Mouse (Mus musculus): ENCODE data around the gene P3h4. TPM values are rescaled to one million over a fixed set of nuclear protein-coding genes. Genes with fewer than 3 reads are reported as not detected.

The P3h4 gene
- polyA plus RNA-seq (2021) = 29.1 TPM

- ATAC-seq (peak; percentile 75), DNase-seq (ENCODE audit: low read depth, low spot score) (no peak)
- ChIA-PET CTCF (interaction anchor here (0.6 to 1.1 kb wide), 3 partner anchors 18 to 120 kb away, joined by 3 read pairs; no protein-coding TSS in a partner anchor), POLR2A (interaction anchor here (0.9 to 1.7 kb wide), 2 partner anchors 15 to 17 kb away, joined by 3 to 6 read pairs; partner anchors contain the start of gene Jup)
- TF ChIP-seq CTCF (IDR thresholded peaks at IDR 0.05) = peak; percentile 99
- in situ Hi-C loops (cut with MboI; ENCODE audit: low pct_unique_long_range_greater_than_20kb) = no loop called here
- H3K27me3 ChIP-seq = no peaks in the 10 kb centered on the region
Observed at GRCm38 (mm10) chr11:100414021-100414913, at the start of gene P3h4. P3h4 (minus strand) TSS chr11:100414836.

- TF ChIP-seq CTCF (IDR thresholded peaks at IDR 0.05) = no peak
- ATAC-seq (no peak), DNase-seq (ENCODE audit: low read depth, low spot score) (no peak)
- in situ Hi-C loops (cut with MboI; ENCODE audit: low pct_unique_long_range_greater_than_20kb) = no loop called here
- ChIA-PET POLR2A (no interaction called here), CTCF (no interaction called here)
- H3K27me3 ChIP-seq = no peaks in the 10 kb centered on the region
Observed at GRCm38 (mm10) chr11:100462699-100463098, 48.1 kb upstream of the P3h4 start.

- in situ Hi-C loops (cut with MboI; ENCODE audit: low pct_unique_long_range_greater_than_20kb) = no loop called here
- ATAC-seq = no peak
- CTCF ChIA-PET = interaction anchor here (1.4 to 2.0 kb wide), 2 partner anchors 12 to 15 kb away, joined by 3 to 7 read pairs; partner anchors contain the start of gene Klhl11
- POLR2A ChIA-PET = no interaction called here
- no peak for DNase-seq (ENCODE audit: low read depth, low spot score)
- no peak for TF ChIP-seq CTCF (IDR thresholded peaks at IDR 0.05)
- H3K27me3 ChIP-seq = no peaks in the 10 kb centered on the region
Observed at GRCm38 (mm10) chr11:100457711-100458110, 43.1 kb upstream of the P3h4 start.

- no peaks in the 10 kb centered on the region for H3K27me3 ChIP-seq
- ATAC-seq = no peak
- ChIA-PET CTCF (interaction anchor here (1.1 to 2.0 kb wide), 4 partner anchors 12 to 32 kb away, joined by 3 to 7 read pairs (median 4); partner anchors contain the start of gene Klhl11), POLR2A (no interaction called here)
- no peak for DNase-seq (ENCODE audit: low read depth, low spot score)
- in situ Hi-C loops (cut with MboI; ENCODE audit: low pct_unique_long_range_greater_than_20kb) = no loop called here
- TF ChIP-seq CTCF (IDR thresholded peaks at IDR 0.05) = no peak
Observed at GRCm38 (mm10) chr11:100457247-100457646, 42.6 kb upstream of the P3h4 start.

GRCm38 (mm10) chr11:100442625-100443024, 28.0 kb upstream of the P3h4 start:
- in situ Hi-C loops (cut with MboI; ENCODE audit: low pct_unique_long_range_greater_than_20kb) = no loop called here
- ATAC-seq (no peak), DNase-seq (ENCODE audit: low read depth, low spot score) (no peak)
- no peaks in the 10 kb centered on the region for H3K27me3 ChIP-seq
- no peak for TF ChIP-seq CTCF (IDR thresholded peaks at IDR 0.05)
- ChIA-PET CTCF (no interaction called here), POLR2A (no interaction called here)

GRCm38 (mm10) chr11:100441797-100442196, 27.2 kb upstream of the P3h4 start, which contains the start of the genes Nt5c3b and Klhl10:
Nt5c3b (minus strand) TSS chr11:100441808.
Klhl10 (plus strand) TSS chr11:100441917.
- no peak for TF ChIP-seq CTCF (IDR thresholded peaks at IDR 0.05)
- ChIA-PET CTCF (no interaction called here), POLR2A (interaction anchor here (1.3 kb wide), 1 partner anchor 30 kb away, joined by 5 read pairs; the partner anchor contains the start of gene Klhl11)
- in situ Hi-C loops (cut with MboI; ENCODE audit: low pct_unique_long_range_greater_than_20kb) = no loop called here
- no peak for DNase-seq (ENCODE audit: low read depth, low spot score)
- no peaks in the 10 kb centered on the region for H3K27me3 ChIP-seq
- ATAC-seq = no peak

GRCm38 (mm10) chr11:100440691-100441522, 26.3 kb upstream of the P3h4 start:
- DNase-seq (ENCODE audit: low read depth, low spot score) (no peak), ATAC-seq (peak; percentile 38)
- no peaks in the 10 kb centered on the region for H3K27me3 ChIP-seq
- POLR2A ChIA-PET = interaction anchor here (1.3 kb wide), 1 partner anchor 31 kb away, joined by 5 read pairs; the partner anchor contains the start of gene Klhl11
- TF ChIP-seq CTCF (IDR thresholded peaks at IDR 0.05) = no peak
- CTCF ChIA-PET = no interaction called here
- in situ Hi-C loops (cut with MboI; ENCODE audit: low pct_unique_long_range_greater_than_20kb) = no loop called here

GRCm38 (mm10) chr11:100437901-100438300, 23.3 kb upstream of the P3h4 start:
- no peak for ATAC-seq
- ChIA-PET POLR2A (no interaction called here), CTCF (interaction anchor here (0.7 to 2.6 kb wide), 3 partner anchors 9 to 45 kb away, joined by 3 to 15 read pairs (median 3); no protein-coding TSS in a partner anchor)
- H3K27me3 ChIP-seq = no peaks in the 10 kb centered on the region
- TF ChIP-seq CTCF (IDR thresholded peaks at IDR 0.05) = no peak
- peak; percentile 30 for DNase-seq (ENCODE audit: low read depth, low spot score)
- in situ Hi-C loops (cut with MboI; ENCODE audit: low pct_unique_long_range_greater_than_20kb) = no loop called here

GRCm38 (mm10) chr11:100435678-100436246, 21.1 kb upstream of the P3h4 start:
- POLR2A ChIA-PET = interaction anchor here (0.7 kb wide), 1 partner anchor 50 kb away, joined by 3 read pairs; no protein-coding TSS in a partner anchor
- in situ Hi-C loops (cut with MboI; ENCODE audit: low pct_unique_long_range_greater_than_20kb) = no loop called here
- H3K27me3 ChIP-seq = no peaks in the 10 kb centered on the region
- ATAC-seq (no peak), DNase-seq (ENCODE audit: low read depth, low spot score) (no peak)
- no peak for TF ChIP-seq CTCF (IDR thresholded peaks at IDR 0.05)
- CTCF ChIA-PET = interaction anchor here (1.0 to 1.2 kb wide), 3 partner anchors 10 to 41 kb away, joined by 3 to 5 read pairs (median 4); no protein-coding TSS in a partner anchor

- in situ Hi-C loops (cut with MboI; ENCODE audit: low pct_unique_long_range_greater_than_20kb) = no loop called here
- CTCF ChIA-PET = no interaction called here
- no peak for TF ChIP-seq CTCF (IDR thresholded peaks at IDR 0.05)
- POLR2A ChIA-PET = interaction anchor here (0.6 kb wide), 1 partner anchor 1011 kb away, joined by 3 read pairs; no protein-coding TSS in a partner anchor
- no peak for ATAC-seq
- DNase-seq (ENCODE audit: low read depth, low spot score) = no peak
- H3K27me3 ChIP-seq = no peaks in the 10 kb centered on the region
Observed at GRCm38 (mm10) chr11:100432002-100432401, 17.4 kb upstream of the P3h4 start.
